Mouse (Mus musculus): ENCODE data around the gene Itgam. TPM values are rescaled to one million over a fixed set of nuclear protein-coding genes. Genes with fewer than 3 reads are reported as not detected.
"Not testable (repeated sequence)": the region's sequence is repeated elsewhere in the genome, so short reads cannot be mapped to it uniquely, and the experiment has no call there.

Gene Itgam
- polyA plus RNA-seq (2015; fragmentation: Nextera tagmentation; extraction: Ambion mirVana) = 0.70 and 0.88 TPM in 2 replicates

- H3K9ac ChIP-seq (ENCODE audit: low read depth, low read length) = no peak within 1 kb of the TSS
- no peak within 1 kb of the TSS for H3K27ac ChIP-seq (ENCODE audit: low read depth, low read length)
- H3K36me3 ChIP-seq (ENCODE audit: control insufficient read depth, insufficient read depth) = no peaks in the 10 kb centered on the region
- H3K4me3 ChIP-seq (ENCODE audit: low read depth, low read length) = no peak within 1 kb of the TSS
- H3K4me1 ChIP-seq (replicated peaks; ENCODE audit: control insufficient read depth, insufficient read depth, low read length) = no peaks in the 10 kb centered on the region; the same call in 1 of the 2 replicates
- 81% methylated on average over 7 of the region's 7 CpGs for WGBS
- H3K27me3 ChIP-seq (replicated peaks; ENCODE audit: control insufficient read depth, insufficient read depth, low read length) = no peaks in the 10 kb centered on the region
- H3K4me2 ChIP-seq (replicated peaks; ENCODE audit: low read depth) = no peak within 1 kb of the TSS
- no peaks in the 10 kb centered on the region for H3K9me3 ChIP-seq (ENCODE audit: control insufficient read depth)
- no peak for TF ChIP-seq CTCF (IDR thresholded peaks at IDR 0.05; ENCODE audit: low read depth)
- ATAC-seq = no peak
Observed at GRCm38 (mm10) chr7:128062456-128062855, at the start of gene Itgam, which contains the start of gene Gm49368. Itgam (plus strand) TSS chr7:128062640. Gm49368 (plus strand) TSS chr7:128062683.

GRCm38 (mm10) chr7:128013116-128013515 is 49.3 kb upstream of the Itgam start:
- Histone ChIP-seq H3K9me3 (ENCODE audit: control insufficient read depth) (no peaks in the 10 kb centered on the region), H3K4me1 (replicated peaks; ENCODE audit: control insufficient read depth, insufficient read depth, low read length) (no peaks in the 10 kb centered on the region; the same call in 1 of the 2 replicates), H3K4me2 (replicated peaks; ENCODE audit: low read depth) (no peak overlapping the region), H3K4me3 (ENCODE audit: low read depth, low read length) (no peak overlapping the region), H3K9ac (ENCODE audit: low read depth, low read length) (no peak overlapping the region), H3K36me3 (ENCODE audit: control insufficient read depth, insufficient read depth) (no peaks in the 10 kb centered on the region), H3K27ac (ENCODE audit: low read depth, low read length) (no peak overlapping the region), H3K27me3 (replicated peaks; ENCODE audit: control insufficient read depth, insufficient read depth, low read length) (no peaks in the 10 kb centered on the region)
- 94% methylated on average over 13 of the region's 13 CpGs for WGBS
- no peak for ATAC-seq
- TF ChIP-seq CTCF (IDR thresholded peaks at IDR 0.05; ENCODE audit: low read depth) = no peak

- ATAC-seq; H3K27ac ChIP-seq (ENCODE audit: low read depth, low read length): not testable (repeated sequence)
Observed at GRCm38 (mm10) chr7:128016134-128016533, 46.3 kb upstream of the Itgam start.

GRCm38 (mm10) chr7:128016650-128017049 is 45.8 kb upstream of the Itgam start:
- no peaks in the 10 kb centered on the region; the same call in 1 of the 2 replicates for H3K4me1 ChIP-seq (replicated peaks; ENCODE audit: control insufficient read depth, insufficient read depth, low read length)
- H3K9me3 ChIP-seq (ENCODE audit: control insufficient read depth) = no peaks in the 10 kb centered on the region
- ATAC-seq = no peak
- no peaks in the 10 kb centered on the region for H3K27me3 ChIP-seq (replicated peaks; ENCODE audit: control insufficient read depth, insufficient read depth, low read length)
- no peak overlapping the region for H3K9ac ChIP-seq (ENCODE audit: low read depth, low read length)
- H3K4me2 ChIP-seq (replicated peaks; ENCODE audit: low read depth) = no peak overlapping the region
- H3K36me3 ChIP-seq (ENCODE audit: control insufficient read depth, insufficient read depth) = no peaks in the 10 kb centered on the region
- no peak for TF ChIP-seq CTCF (IDR thresholded peaks at IDR 0.05; ENCODE audit: low read depth)
- H3K4me3 ChIP-seq (ENCODE audit: low read depth, low read length) = no peak overlapping the region
- WGBS = 62% methylated on average over 6 of the region's 6 CpGs
- no peak overlapping the region for H3K27ac ChIP-seq (ENCODE audit: low read depth, low read length)

More at GRCm38 (mm10) chr7:128016134-128016533, 46.3 kb upstream of the Itgam start:
- H3K9me3 ChIP-seq (ENCODE audit: control insufficient read depth); H3K9ac ChIP-seq (ENCODE audit: low read depth, low read length); H3K4me2 ChIP-seq (replicated peaks; ENCODE audit: low read depth); H3K36me3 ChIP-seq (ENCODE audit: control insufficient read depth, insufficient read depth); H3K27me3 ChIP-seq (replicated peaks; ENCODE audit: control insufficient read depth, insufficient read depth, low read length); H3K4me1 ChIP-seq (replicated peaks; ENCODE audit: control insufficient read depth, insufficient read depth, low read length); H3K4me3 ChIP-seq (ENCODE audit: low read depth, low read length): not testable (repeated sequence)
- 39% methylated on average over 5 of the region's 5 CpGs for WGBS

- no peaks in the 10 kb centered on the region; the same call in 1 of the 2 replicates for H3K4me1 ChIP-seq (replicated peaks; ENCODE audit: control insufficient read depth, insufficient read depth, low read length)
Observed at GRCm38 (mm10) chr7:128018275-128018674, 44.2 kb upstream of the Itgam start.

GRCm38 (mm10) chr7:128019187-128019586 is 43.3 kb upstream of the Itgam start:
- 36% methylated on average over 2 of the region's 2 CpGs for WGBS
- ATAC-seq = peak; percentile 86

More at GRCm38 (mm10) chr7:128018275-128018674, 44.2 kb upstream of the Itgam start:
- Histone ChIP-seq H3K4me2 (replicated peaks; ENCODE audit: low read depth) (no peak overlapping the region), H3K4me3 (ENCODE audit: low read depth, low read length) (no peak overlapping the region), H3K9ac (ENCODE audit: low read depth, low read length) (no peak overlapping the region), H3K36me3 (ENCODE audit: control insufficient read depth, insufficient read depth) (no peaks in the 10 kb centered on the region), H3K27me3 (replicated peaks; ENCODE audit: control insufficient read depth, insufficient read depth, low read length) (no peaks in the 10 kb centered on the region), H3K27ac (ENCODE audit: low read depth, low read length) (no peak overlapping the region), H3K9me3 (ENCODE audit: control insufficient read depth) (no peaks in the 10 kb centered on the region)
- no peak for TF ChIP-seq CTCF (IDR thresholded peaks at IDR 0.05; ENCODE audit: low read depth)
- WGBS = 86% methylated on average over 3 of the region's 3 CpGs
- ATAC-seq = no peak

More at GRCm38 (mm10) chr7:128019187-128019586, 43.3 kb upstream of the Itgam start:
- H3K4me1 ChIP-seq (replicated peaks; ENCODE audit: control insufficient read depth, insufficient read depth, low read length) = no peaks in the 10 kb centered on the region; the same call in 1 of the 2 replicates
- no peak overlapping the region for H3K27ac ChIP-seq (ENCODE audit: low read depth, low read length)
- no peaks in the 10 kb centered on the region for H3K27me3 ChIP-seq (replicated peaks; ENCODE audit: control insufficient read depth, insufficient read depth, low read length)
- no peak overlapping the region for H3K4me3 ChIP-seq (ENCODE audit: low read depth, low read length)
- H3K9ac ChIP-seq (ENCODE audit: low read depth, low read length) = no peak overlapping the region
- H3K9me3 ChIP-seq (ENCODE audit: control insufficient read depth) = no peaks in the 10 kb centered on the region
- no peak overlapping the region for H3K4me2 ChIP-seq (replicated peaks; ENCODE audit: low read depth)
- H3K36me3 ChIP-seq (ENCODE audit: control insufficient read depth, insufficient read depth) = no peaks in the 10 kb centered on the region
- TF ChIP-seq CTCF (IDR thresholded peaks at IDR 0.05; ENCODE audit: low read depth) = no peak

Measured in intestine, postnatal 0 days (tissue).